Mouse (Mus musculus) C2C12 (cell line): ENCODE data around the gene Slc1a1.

ENCODE experiments used
- CTCF ChIP-seq: IDR thresholded peaks from one replicate; pipeline ENCODE4 v1.5.1; 2011; ENCODE audit not compliant: control insufficient read depth, insufficient read depth, insufficient read length
- USF1 ChIP-seq: IDR thresholded peaks from one replicate; pipeline ENCODE4 v1.6.1; 2011; ENCODE audit warnings: low read depth, mild to moderate bottlenecking, control low read depth, moderate library complexity

GRCm38 (mm10) chr19:28796146-28796848, 38.6 kb upstream of the Slc1a1 start:
- no peak for TF ChIP-seq CTCF
- no peak for TF ChIP-seq USF1
